Mouse (Mus musculus) neural tube, embryonic 10.5 days (tissue): ENCODE results near the gene 1500011B03Rik.

Experiments used
- DNase-seq: peaks from one replicate; pipeline ENCODE4 v3.0.0-alpha.2; 2017; ENCODE audit warnings: low spot score; ENCODE audit errors: extremely low spot score

The 1500011B03Rik gene

GRCm38 (mm10) chr5:114783405-114784163 is 39.7 kb downstream of the 1500011B03Rik start:
- no peak for DNase-seq

GRCm38 (mm10) chr5:114782991-114783390 is 40.3 kb downstream of the 1500011B03Rik start:
- DNase-seq = no peak

- no peak for DNase-seq
Observed at GRCm38 (mm10) chr5:114780912-114781311, 42.4 kb downstream of the 1500011B03Rik start.

DNA sequence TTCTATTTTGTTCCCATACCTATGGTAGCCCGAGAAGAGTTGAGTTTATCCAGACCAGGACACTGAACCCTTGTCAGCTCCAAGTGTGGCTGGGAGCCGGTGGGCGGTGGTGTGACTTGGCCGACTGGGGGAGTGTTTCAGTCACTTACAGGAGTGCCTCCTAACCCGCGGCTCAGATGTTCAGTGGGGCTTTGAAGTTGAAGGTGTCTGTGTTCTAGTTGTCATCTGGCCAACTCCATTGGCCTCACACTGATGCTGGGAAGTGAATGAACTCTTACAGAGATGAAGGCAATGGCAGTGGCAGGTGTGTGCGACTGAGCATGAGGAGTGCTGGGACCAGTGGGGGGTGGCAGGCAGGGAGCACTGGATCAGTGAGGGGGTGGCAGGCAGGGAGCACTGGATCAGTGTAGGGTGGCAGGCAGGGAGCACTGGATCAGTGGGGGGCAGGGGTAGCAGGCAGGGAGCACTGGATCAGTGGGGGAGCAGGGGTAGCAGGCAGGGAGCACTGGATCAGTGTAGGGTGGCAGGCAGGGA is 43.2 kb downstream of the 1500011B03Rik start:
- DNase-seq = no peak

- DNase-seq = no peak
Observed at GRCm38 (mm10) chr5:114776174-114776573, 47.1 kb downstream of the 1500011B03Rik start.

DNA sequence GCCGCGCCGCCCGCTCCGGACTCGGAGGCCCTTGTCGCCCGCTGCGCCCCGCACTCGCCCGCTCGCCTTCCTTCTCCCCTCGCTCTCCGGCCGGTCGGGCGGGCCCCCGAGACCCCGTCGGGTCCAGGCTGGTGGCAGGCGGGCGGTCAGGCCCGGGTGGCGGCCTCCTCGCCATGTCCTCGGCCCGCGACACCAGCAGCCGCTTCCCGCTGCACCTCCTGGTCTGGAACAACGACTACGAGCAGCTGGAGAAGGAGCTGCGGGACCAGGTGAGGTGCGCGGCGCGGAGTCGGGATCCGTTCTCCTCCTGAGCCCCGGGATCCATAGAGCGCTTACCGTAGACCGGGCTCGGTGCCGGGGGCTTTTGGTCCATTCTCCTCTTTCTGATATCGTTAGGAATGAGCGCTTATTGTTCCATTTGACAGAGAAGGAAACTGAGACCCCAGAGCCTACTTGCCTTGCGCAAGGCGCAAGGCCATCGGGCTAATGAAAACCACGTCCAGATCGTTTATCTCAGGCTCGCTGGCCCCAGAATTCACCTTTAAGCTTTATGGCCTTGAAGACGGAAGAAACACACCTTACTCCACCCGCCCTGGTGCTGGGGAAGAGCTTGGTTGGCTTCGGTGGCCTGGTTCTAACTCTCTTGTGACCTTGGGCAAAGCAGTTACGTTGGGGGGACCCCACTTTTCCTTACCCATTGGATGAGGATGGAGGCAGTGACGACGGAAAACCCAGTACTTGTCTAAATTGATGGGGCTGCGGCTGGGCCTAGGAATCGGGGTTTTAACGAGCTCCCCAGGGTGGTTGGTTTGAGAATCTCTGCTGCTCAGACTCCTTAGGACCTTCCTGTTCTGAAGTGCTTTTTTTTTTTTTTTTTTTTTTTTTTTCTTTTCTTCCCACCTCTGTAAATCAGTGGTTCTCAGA is 48.0 kb downstream of the 1500011B03Rik start, which contains the start of gene Git2:
TSS of gene Git2 (minus strand) at position 462 of the 924 bp plus-strand sequence.
- peak; percentile 67 for DNase-seq

DNA sequence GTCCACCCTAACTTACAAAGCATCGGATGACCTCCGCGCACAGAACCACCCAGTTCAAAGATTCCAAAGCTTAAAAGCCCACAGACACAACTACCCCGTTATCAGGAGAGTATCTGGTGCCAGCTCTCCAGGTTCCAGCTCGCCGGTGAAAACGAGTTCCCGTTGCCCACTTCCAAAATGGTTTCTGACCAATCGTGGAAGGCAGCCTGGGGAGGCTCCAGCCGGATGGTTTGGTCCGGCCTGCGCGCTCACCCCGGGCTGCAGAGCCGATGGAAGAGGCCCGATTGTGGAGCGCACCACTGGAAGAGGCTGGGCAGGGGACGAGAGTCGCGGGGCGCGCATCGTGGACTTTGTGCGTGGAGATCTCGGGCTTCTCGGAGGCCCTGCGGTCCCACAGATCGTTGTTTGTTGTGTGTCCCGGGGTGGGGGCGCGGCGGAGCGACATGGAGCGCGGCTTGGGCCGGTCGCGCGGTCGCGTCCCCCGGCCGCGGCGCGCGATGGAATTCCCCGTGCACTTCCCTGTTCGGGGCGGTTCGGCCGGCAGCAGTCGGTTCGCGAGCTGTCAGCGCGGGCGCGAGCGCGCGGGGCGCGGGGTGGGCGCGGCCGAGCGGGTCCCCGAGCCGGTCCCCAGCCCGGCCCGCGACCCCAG is 48.7 kb downstream of the 1500011B03Rik start, which contains the start of gene Ankrd13a:
TSS of gene Ankrd13a (plus strand) at position 275 of the 649 bp plus-strand sequence.
- peak; percentile 91 for DNase-seq

GRCm38 (mm10) chr5:114773780-114774179 is 49.5 kb downstream of the 1500011B03Rik start:
- DNase-seq = peak; percentile 42

GRCm38 (mm10) chr5:114773211-114773710 is 50.0 kb downstream of the 1500011B03Rik start:
- DNase-seq = peak; percentile 95

GRCm38 (mm10) chr5:114772456-114773203 is 50.6 kb downstream of the 1500011B03Rik start:
- no peak for DNase-seq

GRCm38 (mm10) chr5:114771796-114772195 is 51.5 kb downstream of the 1500011B03Rik start:
- DNase-seq = no peak

DNA sequence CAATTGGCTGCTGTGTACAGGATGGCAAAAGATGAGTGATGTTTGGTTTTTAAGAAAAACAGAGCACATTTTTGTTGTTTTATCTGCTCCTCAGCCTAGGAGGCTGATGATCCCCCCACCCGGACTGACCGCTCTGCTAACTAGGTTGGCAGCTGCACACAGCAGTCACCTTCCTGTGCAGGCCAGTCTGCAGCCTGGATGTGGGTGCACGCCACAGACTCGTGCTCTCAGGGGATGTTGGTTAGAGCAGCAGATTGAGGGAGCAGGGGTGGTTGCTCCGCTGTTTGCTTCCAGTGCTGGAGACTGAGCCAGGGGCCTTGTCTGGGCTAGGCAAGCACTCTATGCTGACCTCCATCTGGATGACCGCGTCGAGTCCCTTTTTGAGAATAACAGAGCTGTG is 53.5 kb downstream of the 1500011B03Rik start:
- no peak for DNase-seq

DNA sequence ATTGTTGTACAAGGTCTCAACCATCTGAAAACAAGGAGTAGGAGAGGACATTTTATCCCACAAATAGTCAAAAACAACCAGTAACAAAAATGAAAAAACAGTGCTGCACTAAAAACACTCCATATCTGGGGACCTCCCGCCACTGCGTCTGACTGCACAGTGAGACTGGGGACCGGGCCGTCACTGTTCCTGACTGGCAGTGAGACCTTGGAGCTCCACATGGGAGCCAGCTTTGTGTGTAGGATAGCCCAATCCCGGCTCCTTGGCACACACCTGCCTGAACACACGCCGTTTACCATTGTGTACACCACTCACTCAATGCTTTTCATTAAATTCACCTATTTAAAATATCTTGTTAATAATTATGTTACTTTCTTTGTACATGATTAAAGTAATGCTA is 56.1 kb downstream of the 1500011B03Rik start:
- no peak for DNase-seq

DNA sequence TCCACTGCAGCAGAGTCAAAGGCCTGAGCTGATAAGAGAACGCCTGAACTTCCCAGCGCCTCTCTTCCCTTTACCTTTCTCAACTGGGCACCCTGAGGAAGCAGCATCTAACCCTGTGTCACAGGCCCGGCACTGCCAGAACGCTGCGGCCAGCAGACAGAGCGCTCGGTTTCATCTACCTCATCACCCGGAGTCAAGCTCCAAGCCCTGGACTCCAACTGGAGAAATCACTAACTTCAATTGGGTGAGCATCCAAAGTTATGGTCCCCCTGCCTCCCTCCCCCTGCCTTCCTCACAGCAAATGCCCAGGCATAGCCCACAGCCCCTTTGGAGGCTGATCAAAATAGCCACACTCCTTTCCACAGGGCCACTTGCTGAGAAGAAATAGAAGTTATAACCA is 56.6 kb downstream of the 1500011B03Rik start:
- no peak for DNase-seq

- DNase-seq = no peak
Observed at GRCm38 (mm10) chr5:114764812-114765735, 58.2 kb downstream of the 1500011B03Rik start.

DNA sequence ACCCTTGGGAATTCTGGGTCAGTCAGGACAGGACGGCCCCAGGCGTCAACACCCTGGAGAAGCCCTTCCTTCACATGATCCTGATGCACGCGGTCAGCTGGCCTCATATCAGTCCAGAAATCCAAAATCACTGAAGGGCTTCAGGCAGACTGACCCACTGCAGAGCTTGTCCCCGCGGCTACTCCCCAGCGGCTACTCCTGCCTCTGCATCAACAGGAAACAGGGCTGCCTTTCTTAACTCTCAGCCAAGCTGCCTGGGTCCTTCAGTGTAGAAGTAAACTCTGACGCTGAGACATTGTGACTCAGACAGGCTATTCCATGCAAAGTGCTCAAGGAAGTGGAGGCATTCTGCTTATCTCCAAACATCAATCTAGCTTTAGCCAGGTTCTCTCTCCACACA is 61.3 kb downstream of the 1500011B03Rik start:
- DNase-seq = no peak

GRCm38 (mm10) chr5:114759536-114760090 is 63.7 kb downstream of the 1500011B03Rik start:
- no peak for DNase-seq
